Mouse (Mus musculus) bone marrow macrophage, adult 2 months (primary cell): ENCODE measurements around the gene Dnajc7.

Experiments used
- CTCF ChIP-seq: IDR thresholded peaks from 2 replicates; pipeline ENCODE4 v1.5.1; 2012; ENCODE audit warnings: low read depth, mild to moderate bottlenecking, low read length, moderate library complexity
- POLR2A ChIP-seq: IDR thresholded peaks from 2 replicates; pipeline ENCODE4 v1.6.1; 2012; ENCODE audit warnings: mild to moderate bottlenecking, low read depth, low read length, borderline replicate concordance

GRCm38 (mm10) chr11:100603813-100604212, 16.2 kb downstream of the Dnajc7 start:
- no peak for TF ChIP-seq POLR2A
- no peak for TF ChIP-seq CTCF
